Mouse (Mus musculus) myocyte (in vitro differentiated cells): ENCODE measurements around the gene Twf1.

Source experiments
- CEBPB ChIP-seq: IDR thresholded peaks from 2 replicates; pipeline ENCODE4 v1.6.1; 2011; ENCODE audit warnings: mild to moderate bottlenecking, moderate library complexity; ENCODE audit not compliant: poor library complexity, insufficient read depth, severe bottlenecking
- E2F4 ChIP-seq: IDR thresholded peaks from one replicate; pipeline ENCODE4 v1.6.1; 2011; ENCODE audit warnings: mild to moderate bottlenecking, control low read depth, moderate library complexity; ENCODE audit not compliant: insufficient read depth
- MAX ChIP-seq: IDR thresholded peaks from one replicate; pipeline ENCODE4 v1.6.1; 2011; ENCODE audit warnings: low read depth, mild to moderate bottlenecking, control low read depth
- MYOD1 ChIP-seq, 3 experiments: IDR thresholded peaks; one replicate each; pipeline ENCODE4 v1.6.1; 2011; ENCODE audit warnings: control low read depth in 2 of 3, low read depth in 2 of 3, mild to moderate bottlenecking in 2 of 3, moderate library complexity in 1 of 3; ENCODE audit not compliant: insufficient read length in 2 of 3, control insufficient read depth in 1 of 3
- POLR2A ChIP-seq: IDR thresholded peaks from one replicate; pipeline ENCODE4 v1.6.1; 2011; ENCODE audit warnings: low read depth, mild to moderate bottlenecking, control low read depth, moderate library complexity; ENCODE audit not compliant: insufficient read length
- REST ChIP-seq: IDR thresholded peaks from one replicate; pipeline ENCODE4 v1.6.1; 2011; ENCODE audit warnings: mild to moderate bottlenecking, control low read depth, moderate library complexity; ENCODE audit not compliant: insufficient read depth, insufficient read length
- TCF12 ChIP-seq: IDR thresholded peaks from one replicate; pipeline ENCODE4 v1.6.1; 2011; ENCODE audit warnings: mild to moderate bottlenecking, control low read depth; ENCODE audit not compliant: poor library complexity, insufficient read depth, severe bottlenecking
- USF1 ChIP-seq: IDR thresholded peaks from one replicate; pipeline ENCODE4 v1.6.1; 2011; ENCODE audit warnings: low read depth, mild to moderate bottlenecking, control low read depth, moderate library complexity

DNA sequence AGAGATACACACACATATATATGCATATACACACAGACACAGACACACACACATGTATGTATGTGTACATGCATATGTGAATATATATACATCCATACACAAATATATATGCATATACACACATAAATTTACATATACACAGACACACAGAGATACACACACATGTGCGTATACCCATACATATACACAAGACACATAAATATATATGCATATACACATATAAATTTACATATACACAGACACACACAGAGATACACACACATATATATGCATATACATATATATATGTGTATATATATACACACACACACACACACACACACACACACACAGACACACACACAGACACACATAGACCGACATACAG lies 38.8 kb upstream of the Twf1 start:
- TF ChIP-seq POLR2A (no peak), USF1 (no peak), REST (no peak), TCF12 (no peak), CEBPB (no peak), MYOD1 (IDR thresholded peaks at IDR 0.05; ENCODE audit: control insufficient read depth in 1 of 3, insufficient read length in 2 of 3, low read depth in 2 of 3) (no peak), MAX (no peak), E2F4 (no peak)
